Mouse (Mus musculus) activated CD4-positive, CD25-positive, alpha-beta regulatory T cell, adult 4 months (primary cell): Measurements from ENCODE around the gene Ppp6r1. TPM values are rescaled to one million over a fixed set of nuclear protein-coding genes. Genes with fewer than 3 reads are reported as not detected.
A peak's percentile ranks its signal among the peaks of the same experiment; 100 is the strongest.

Experiments
- ATAC-seq: one replicate; pipeline ENCODE4 v1.8.0; 2017
- polyA plus RNA-seq, 2 experiments: library from polyadenylated mRNA; unstranded; fragments of 100-300 nt; shearing (Covaris generic); gene quantifications; one replicate each; pipeline ENCODE4 v1.2.1; 2017

Ppp6r1 gene
- polyA plus RNA-seq, 2 experiments from 2014 or later, result 10.6 to 11.1 TPM

DNA sequence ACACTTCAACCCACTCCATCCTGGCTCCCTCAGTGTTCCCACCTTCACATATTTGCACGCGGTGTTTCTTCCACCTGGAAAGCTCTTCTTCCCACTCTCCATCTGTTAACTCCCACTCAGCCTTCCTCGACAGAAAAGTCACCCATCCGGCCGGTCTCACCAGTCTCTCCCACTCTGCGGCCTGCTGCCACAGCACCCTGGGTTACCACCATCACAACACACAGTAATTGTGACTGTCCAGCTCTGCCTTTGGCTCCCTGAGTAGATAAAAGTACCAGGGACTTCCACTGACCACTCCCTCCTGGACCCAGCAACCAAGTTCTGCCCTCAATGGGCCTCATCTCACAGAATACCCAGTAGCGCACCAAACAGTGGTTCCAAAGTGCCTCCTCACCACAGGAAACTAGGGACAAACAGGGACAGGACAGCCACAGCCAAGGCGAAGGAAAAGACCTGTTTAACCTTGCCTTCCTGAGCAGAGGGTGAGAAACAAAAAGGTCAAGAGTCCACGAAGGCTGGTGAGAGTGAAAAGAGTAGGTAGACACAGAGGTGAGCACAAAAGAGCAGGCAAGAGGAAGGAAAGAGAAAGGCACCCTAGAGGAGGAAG lies 1.2 kb downstream of the Ppp6r1 start:
- ATAC-seq, result no peak

DNA sequence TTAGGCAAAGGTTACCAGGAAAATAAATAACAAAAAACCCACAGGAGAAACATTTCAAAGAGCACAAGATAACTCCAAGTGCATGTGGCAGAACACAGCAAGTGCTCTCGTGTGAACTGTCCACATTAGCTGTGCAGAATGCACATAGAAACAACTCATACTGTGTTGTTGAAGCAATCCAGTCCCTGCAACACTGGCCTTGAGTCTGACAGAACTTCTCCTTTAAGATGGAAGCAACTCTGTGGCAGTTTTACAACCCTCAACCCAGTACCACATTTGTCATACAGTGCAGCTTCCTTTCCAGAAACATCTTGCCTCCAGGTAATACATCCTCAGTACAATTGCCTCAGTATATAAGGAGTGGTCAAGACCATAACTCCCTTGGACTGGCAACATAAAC lies 2.0 kb downstream of the Ppp6r1 start:
- no peak for ATAC-seq

DNA sequence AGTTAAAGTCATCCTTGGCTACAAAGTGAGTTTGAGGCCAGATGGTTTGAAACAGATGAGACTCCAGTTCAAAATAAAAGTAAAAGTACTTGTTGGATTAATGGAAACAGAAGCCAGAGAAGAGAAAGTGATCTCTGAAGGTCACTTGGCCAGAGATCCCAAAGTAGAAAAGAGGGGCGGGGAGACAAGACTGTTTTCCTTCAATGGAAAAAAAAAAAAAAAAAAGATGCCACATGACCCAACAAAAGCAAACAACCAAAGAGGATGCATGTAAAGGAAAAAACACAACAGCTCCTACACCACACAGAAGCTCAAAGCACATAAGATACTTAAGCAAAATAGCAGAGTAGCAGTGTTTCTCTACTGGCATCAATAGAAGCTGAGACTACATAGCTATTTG lies 2.9 kb downstream of the Ppp6r1 start:
- ATAC-seq, result no peak

DNA sequence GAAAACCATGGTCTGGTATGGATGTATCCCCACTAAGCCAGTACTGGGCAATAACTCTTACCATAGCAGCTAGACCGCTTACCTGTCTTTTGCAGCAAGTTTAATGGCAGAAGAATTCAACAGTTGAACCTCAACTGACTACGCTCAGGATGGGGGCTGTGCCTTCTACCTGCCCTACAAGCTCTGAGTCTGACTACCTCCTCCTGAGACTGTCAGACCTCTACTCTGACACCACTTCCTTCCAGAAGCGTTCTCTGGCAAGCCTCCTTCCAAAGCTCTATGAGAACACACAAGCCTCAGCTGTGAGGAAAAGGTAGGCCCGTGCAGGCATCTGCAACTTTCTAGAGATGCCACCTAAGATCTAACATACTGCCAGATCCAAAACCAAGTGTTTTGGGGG lies 3.4 kb downstream of the Ppp6r1 start:
- ATAC-seq, result peak; percentile 26

DNA sequence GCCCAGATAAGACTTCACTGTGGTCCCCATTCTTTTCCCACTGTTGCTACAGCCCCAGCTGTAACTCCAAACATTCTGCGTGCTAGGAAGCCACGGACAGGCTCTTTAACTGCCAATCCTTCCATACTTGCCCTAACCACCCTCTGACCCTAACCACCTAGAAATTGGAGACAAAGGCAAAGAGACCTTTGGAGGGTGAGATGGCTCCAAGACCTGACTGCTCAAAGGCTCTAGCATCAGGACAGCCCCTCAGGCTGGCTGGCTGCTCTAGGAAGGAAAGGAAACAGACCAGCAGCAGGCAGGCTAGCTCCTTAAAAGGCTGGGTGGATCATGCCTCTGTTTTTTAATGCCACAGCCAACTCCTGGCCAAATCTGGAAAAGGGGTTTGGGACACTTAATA lies 4.6 kb downstream of the Ppp6r1 start:
- ATAC-seq, result no peak

DNA sequence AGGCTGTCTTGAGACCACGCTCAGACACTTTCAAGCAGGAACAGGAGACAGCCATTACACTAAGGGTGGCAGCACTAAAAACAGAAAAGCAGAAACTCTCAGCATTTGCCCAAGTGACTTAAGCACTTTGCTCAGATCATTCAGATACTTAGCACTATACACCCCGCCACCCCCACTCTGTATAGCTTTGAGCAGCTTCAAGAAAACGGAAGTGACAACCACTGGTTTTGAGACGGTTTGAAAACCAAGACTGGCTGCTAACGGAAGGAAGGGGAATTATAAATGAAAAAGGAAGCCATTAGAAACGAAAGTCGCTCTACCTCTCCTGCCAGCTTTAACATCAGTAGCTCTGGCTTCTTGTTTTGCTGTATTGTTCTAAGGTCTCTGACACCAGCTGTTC lies 5.0 kb downstream of the Ppp6r1 start:
- ATAC-seq, result peak; percentile 70

DNA sequence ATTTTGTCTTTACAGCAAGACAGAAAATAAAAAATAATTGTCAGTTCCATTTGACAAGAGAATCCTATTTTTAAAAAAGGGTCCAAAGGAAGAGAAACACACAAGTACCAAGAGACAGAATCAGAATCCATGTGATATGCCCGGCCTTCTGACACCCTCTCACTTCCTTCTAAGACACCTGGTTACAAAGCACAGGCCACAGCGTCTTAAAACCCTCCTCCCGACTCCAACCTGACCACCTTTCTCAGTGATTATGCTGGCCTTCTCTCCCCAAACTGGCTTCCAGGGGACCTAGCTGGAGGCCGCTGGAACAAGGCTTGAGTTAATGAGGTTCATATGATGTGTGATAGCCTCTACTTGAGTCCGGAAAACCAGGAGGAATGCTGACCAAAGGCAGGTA lies 5.5 kb downstream of the Ppp6r1 start:
- ATAC-seq, result no peak

DNA sequence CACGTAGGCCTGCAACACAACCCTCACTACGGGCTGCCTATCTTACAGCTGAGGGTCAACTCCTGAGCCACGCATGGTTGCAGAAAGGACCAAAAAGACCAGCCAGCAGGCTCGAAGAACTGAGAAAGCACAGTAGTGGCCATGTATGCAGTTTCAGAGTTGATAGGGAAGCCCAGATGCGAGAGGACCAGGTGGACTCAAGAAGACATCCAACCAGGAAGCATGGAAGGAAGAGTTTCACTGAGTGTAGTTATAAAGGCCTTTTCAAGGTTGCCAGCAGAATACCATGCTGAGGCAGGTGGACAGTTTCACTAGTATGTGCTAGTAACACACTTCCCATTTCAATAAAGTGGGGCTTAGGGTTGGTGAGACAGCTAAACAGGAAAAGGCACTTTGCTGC lies 6.1 kb downstream of the Ppp6r1 start:
- no peak for ATAC-seq

DNA sequence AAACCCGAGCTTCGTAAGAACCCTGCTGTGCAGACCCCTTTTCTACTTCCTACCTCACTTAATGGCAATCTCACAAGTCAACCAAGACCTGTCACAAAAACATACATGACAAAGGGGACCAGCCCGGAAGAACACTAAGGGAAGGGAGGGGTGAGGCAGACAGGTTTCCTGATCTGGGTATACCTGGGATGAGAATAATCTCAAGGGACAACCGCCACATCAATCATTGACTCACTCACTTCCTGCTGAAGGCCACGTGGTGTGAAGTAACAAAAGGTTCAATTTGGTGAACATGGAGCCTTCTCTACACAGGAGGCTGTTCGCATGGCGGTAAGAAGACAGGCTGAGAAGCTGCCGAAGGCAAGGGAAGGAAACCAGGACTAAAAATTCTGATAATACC lies 7.2 kb downstream of the Ppp6r1 start:
- peak; percentile 55 for ATAC-seq

DNA sequence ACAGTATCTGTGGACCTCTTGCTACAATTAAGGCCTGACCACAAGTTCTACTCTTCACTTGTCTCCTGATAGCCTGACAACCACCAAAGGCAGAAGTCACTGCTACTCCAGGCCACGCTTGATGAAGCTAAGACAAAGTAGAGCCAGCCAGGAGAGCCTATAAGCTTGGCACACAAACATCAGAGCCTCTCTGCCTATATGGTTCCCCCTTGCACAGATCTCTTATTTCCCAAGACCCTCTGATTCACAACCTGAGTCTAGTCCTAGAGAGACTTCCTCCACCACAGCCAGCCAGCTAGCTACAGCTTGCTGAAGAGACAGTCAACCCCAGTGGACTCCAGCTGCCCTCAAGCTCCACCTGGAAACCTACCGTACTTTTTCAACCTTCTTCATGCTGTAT lies 10.8 kb downstream of the Ppp6r1 start:
- no peak for ATAC-seq

DNA sequence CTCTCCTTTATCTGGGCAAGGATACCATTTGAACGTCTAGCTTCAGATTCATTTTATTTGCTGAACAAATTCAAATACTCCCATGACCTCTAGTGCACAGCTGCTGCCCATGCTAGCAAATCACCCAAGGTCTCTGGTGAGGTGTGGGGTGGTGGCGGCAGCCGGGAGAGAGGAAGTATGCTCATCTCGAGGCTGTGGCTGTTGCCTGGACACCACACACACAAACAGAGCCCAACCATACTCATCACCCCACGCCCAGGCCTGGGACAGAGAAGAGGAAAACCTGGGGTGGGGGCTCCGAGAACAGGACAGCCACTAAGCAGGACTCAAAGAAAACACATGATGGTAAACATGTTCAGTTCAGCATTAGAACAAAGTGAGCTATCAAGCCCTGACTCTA lies 11.5 kb downstream of the Ppp6r1 start:
- ATAC-seq, result peak; percentile 63

DNA sequence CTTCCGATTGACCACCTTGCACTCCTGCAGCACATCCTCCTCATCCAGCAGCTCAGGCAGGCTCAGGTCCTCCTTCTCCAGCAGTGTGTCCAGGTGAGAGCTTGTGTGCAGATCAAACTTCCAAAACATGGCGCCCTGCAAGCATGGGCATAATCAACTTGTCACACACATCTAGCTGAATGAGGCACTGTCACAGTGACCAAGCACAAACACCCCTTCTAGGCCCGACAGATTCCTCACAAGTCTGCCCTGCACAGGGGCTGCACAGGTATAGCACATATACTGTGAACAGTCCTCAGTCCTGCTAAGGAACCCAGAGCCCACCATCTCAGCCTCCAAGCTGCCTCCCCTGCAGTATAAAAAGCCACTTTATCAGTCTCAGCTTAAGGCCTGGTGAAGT lies 12.0 kb downstream of the Ppp6r1 start:
- ATAC-seq, result no peak

DNA sequence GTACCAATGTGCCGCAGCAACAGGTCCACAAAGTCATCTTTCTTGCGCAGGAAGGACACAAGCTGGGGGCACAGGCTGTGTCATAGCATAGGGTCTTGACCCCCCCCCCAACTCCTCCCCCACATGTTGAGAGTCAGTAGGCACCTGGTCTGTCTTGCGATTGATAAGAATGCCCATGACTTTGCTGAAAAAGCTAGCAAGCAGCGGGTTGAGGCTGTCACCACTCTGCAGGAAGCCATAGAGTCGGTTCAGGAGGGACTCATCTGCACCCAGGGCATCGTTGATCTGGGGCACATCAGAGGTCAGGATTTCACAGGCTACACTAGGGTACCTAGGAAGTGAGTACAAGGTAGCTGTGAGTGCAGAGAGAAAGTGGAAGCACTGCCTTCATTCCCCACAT lies 15.6 kb downstream of the Ppp6r1 start:
- ATAC-seq, result no peak

DNA sequence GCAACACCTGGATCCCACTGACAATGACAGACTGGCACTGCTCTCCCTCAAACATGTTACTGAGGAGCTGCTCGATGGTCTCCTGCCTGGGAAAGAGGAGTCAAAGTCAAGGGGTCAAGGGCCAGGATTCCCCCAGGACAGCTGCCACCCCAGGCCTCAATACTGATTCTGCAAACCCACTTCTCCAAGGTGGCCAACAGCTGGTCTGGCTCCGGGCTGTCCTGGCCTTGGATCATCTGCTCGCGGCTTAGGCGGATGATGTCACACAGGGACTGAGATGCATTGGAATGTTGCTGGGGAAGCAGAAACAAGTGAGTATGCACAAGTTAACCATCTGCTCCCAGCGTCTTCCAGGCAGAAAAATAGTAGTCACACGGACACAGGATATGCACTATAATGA lies 16.9 kb downstream of the Ppp6r1 start:
- no peak for ATAC-seq

DNA sequence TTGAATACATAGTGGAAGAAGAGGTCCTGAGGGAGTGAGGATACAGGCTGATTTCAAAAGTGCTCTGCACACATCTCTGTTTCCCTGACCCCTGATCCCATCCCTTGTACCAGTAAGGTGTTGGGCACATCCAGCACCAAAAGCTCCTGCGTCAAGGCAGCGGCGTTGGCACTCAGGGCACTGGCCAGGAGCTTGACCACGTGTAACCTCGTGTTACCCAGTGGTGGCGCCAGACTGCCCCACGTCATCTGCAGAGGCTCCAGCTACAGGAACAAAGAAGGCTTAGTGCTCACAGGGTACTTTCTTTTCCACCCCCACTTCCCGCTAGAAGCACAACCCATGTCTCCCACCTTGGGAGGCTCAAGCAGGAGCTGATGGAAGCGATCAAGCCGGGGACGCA lies 17.7 kb downstream of the Ppp6r1 start:
- ATAC-seq, result no peak

DNA sequence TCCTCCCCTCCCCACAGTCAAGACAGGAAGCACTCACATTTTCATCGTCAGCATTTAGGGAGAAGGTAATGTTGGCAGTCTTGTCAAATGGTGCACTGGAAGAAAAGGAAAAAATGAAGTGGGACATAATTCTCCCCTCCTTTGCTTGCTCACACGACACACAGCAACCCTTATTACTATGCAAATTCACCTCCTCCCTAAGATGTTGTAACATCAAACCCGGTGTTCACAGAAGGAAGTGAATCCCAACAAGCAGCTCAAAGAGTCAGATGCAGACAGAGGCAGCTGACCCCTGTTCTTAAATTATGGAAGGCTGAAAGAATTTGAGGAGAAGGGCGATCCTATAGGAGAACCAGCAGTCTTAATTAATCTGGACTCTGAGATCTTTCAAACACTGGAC lies 22.6 kb downstream of the Ppp6r1 start:
- ATAC-seq, result no peak

DNA sequence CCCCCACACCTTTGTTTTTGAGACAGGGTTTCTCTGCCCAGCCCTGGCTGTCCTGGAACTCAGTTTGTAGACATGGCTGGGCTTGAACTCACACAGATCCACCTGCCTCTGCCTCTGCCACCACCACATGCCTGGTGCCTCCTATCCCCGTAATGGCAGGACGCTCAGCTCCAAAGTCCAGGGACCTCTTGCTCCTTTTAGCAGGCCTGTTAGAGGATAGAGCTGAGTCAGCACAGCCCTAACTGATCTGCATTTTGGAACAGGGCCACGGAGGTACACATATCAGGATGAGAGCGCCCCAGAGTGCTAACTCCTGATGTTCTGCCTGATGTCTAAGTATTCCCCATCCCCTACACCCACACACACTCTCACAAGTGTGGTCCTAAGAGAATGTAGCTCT lies 27.8 kb downstream of the Ppp6r1 start, which contains the start of gene Tmem86b:
Gene Tmem86b, minus strand, starts transcription at position 392 of the 400 bp plus-strand sequence.
- no peak for ATAC-seq

DNA sequence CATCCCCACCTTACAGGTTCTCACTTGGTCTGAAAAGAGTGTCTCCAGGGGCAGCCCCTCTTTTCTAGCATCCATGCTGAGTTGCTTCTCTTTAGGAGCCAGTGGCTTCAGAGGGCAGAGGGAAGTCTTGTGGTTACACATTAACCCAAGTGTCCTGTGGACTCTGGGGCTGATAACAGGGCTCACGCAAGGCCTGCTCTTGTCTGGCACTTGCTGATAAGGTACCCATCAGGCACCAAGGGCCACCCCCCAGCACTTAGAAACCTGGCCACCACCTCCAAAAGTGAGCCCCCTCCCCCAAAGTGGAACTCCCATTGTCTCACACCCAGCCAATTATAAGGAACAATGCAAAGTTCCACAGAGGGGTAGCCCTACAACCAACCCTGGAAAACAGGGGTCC lies 28.6 kb downstream of the Ppp6r1 start:
- no peak for ATAC-seq

DNA sequence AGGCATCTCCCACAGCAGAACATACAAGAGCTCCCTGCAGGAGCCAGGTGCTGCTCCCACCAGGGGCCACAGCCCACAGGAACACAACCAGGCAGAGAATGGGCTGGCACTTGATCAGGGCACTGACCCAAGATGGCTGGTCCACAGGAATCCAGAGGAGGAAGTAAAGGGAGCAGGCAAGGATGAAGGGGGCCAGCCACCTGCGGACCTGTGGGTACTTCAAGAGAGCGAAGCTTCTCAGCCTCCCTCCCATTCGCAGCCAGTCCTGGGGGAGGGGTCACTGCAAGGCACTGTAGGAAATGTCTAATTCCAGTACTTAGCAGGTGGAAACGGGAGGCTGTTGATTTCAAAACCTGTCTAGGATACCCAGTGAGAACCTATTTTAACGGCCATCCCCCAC lies 29.2 kb downstream of the Ppp6r1 start:
- peak; percentile 15 for ATAC-seq

DNA sequence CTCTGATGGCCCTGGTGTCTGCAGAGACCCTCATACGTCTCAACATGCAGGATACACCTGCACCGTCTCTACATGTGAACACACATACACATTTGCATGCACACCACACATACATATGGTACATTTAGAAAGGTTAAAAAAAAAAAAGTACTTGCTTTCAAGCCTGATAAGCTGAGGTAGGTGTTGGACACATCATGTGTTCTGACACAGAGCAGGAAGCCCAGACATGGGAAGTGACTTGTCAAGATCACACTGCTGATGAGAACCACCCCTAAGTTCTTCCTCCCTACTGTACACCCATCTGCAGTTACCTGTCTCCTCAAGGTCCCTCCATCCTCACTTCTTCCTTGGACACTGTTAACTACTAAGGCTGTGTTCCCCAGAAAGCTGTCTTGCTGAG lies 32.9 kb downstream of the Ppp6r1 start:
- ATAC-seq, result no peak

DNA sequence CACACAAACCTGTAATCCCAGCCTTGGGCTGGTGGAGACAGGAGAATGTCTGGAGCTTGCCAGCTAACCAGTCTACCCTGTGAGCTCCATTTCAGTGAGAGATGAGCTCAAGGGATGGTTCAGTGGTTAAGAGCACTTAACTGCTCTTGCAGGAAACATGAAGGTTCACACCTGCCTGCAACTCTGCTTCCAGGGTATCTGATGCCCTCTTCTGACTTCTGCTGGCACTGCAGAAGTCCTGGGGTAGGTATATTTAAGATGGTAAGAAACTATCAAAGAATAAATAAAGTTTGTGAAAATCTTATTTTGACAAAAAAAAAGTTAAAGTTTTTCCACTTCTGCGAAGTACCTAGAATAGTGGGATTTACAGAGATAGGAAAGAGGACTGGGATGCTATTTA lies 34.5 kb downstream of the Ppp6r1 start:
- peak; percentile 32 for ATAC-seq

DNA sequence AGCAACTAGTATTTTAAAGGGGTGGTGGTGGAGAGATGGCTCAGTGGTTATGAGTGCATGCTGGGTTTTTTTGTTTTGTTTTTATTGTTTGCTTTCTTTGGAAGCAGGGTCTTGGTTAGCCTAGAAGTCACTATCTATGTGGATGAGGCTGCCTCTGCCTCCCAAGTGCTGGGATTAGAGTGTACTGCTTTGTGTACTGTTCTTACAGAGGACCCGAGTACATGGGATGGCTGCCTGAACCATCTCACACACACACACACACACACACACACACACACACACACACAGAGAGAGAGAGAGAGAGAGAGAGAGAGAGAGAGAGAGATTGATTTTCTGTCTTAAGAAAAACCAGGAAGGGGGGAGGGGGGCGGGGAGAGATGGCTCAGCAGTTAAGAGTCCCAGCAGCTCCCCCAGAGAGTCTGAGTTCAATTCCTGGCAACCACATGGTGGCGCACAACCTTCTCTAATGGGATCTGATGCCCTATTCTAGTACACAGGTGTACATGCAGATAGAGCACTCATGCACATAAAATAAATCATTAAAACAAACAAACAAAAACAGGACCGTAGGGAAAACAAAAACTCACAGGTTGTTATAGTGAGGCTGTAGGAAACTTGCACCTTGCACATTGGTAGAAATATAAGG lies 35.2 kb downstream of the Ppp6r1 start:
- peak; percentile 57 for ATAC-seq

DNA sequence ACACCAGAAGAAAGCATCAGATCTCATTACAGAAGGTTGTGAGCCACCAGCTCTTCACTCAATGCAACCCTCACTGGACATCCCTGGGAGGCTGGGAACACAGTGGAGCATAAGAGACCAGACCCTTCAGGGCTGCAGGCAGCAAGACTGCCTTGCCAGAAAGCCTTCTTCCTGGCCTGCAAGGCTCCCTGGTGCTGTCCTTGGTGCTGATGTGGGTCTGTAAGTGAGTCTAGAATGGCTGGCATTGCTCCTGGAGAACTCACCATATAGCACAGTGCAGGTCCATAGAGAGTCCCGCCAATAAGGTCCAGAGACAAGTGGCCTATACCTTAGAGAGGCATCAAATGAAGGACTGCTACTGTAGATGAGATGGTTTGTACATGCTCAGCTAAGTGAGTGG lies 38.8 kb downstream of the Ppp6r1 start:
- ATAC-seq, result no peak

DNA sequence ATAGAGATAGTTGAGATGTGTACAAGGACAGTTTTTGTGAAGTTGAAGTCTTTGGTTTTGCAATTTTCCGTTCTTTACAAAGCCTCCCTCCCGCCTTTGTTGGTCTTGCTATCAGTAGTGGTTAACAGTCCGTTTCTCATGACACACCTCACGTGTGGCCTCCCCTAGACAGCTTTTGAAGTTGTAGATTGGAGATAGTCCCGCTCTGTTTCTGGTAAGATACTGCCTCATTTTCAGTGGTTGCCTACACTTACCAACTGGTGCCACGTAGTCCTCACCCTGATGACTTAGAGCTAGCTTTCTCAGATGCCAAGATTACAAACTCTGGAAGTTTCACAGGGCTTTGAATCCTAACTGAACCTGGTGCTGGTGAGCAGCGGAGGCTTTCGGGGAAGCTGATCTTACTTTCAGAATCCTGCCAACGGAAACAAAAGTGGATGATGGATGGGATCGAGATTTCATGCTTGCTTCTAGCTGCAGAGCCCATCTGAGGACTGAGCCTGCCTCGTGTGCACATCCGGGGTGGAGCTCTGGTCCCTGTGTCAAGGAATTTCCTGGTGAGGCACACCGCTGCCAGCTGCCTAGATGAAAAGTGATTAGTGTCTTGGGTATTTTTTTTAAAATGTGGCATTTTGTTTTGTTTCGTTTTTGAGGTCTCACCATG lies 44.9 kb downstream of the Ppp6r1 start:
- peak; percentile 81 for ATAC-seq
